Mouse (Mus musculus) mouse embryonic stem cell (cell line): ENCODE results near the gene Wdr83.
"Not testable (repeated sequence)": the region's sequence is repeated elsewhere in the genome, so short reads cannot be mapped to it uniquely, and the experiment has no call there.

Experiments used
- in situ Hi-C, 2 experiments: fragments of 300-500 bp; cut with MboI; formaldehyde crosslinking; loops; 1 replicate in 1 of 2; 3 replicates in 1 of 2; pipeline ENCODE4 v1.14.3; 2019 to 2020; ENCODE audit warnings: low sequenced_read_pairs in 2 of 2, low pct_unique_long_range_greater_than_20kb in 1 of 2, mixed read lengths in 1 of 2; ENCODE audit not compliant: unreplicated experiment in 1 of 2

Wdr83 gene

GRCm38 (mm10) chr8:85081216-85081555 lies at the start of gene Wdr83:
Wdr83 (minus strand) TSS chr8:85081306.
- in situ Hi-C loops: no loop called here

- in situ Hi-C loops: no loop called here
These were observed 42.6 kb upstream of the Wdr83 start for GRCm38 (mm10) chr8:85123691-85124090.

- in situ Hi-C loops: no loop called here
These were observed 41.9 kb upstream of the Wdr83 start, which contains the start of gene Zfp791 for GRCm38 (mm10) chr8:85122995-85123394. Zfp791 (minus strand) TSS chr8:85123095.

- in situ Hi-C loops: not testable (repeated sequence)
These were observed 39.1 kb upstream of the Wdr83 start for GRCm38 (mm10) chr8:85120251-85120650.

- in situ Hi-C loops: no loop called here
These were observed 38.2 kb upstream of the Wdr83 start for GRCm38 (mm10) chr8:85119052-85119981.

- in situ Hi-C loops: no loop called here
These were observed 35.9 kb upstream of the Wdr83 start for GRCm38 (mm10) chr8:85116984-85117383.

DNA sequence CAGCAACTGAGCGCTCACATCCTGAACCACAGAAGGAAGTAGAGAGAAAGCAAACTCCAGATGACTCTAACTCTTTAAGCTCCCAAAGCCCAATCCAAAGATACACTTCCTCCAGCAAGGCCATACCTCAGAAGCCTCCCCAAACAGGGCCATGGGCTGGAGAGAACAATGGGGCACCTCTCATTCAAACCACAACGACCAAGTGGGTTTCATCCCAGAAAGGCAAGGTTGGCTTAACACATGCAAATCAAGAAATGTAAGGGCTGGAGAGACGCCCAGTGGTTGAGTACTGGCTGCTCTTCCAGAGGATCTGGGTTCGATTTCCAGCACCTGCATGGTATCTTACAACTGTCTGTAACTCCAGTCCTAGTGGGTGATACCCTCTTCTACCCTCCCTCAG lies 34.4 kb upstream of the Wdr83 start:
- in situ Hi-C loops: no loop called here

DNA sequence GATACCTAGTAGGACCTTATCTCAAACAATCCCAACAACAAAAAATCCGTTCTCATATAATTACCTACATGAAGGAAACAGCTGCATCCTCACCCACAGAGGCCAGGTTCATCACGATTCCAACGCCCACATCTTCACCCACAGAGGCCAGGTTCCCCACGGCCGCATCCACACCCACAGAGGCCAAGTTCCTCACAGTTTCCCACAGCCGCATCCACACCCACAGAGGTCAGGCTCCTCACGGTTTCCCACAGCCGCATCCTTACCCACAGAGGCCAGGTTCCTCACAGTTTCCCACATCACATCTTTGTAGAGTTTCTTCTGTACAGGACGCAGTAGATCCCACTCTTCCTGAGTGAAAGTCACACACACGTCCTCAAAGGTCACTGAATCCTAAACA lies 32.1 kb upstream of the Wdr83 start:
- in situ Hi-C loops: no loop called here

DNA sequence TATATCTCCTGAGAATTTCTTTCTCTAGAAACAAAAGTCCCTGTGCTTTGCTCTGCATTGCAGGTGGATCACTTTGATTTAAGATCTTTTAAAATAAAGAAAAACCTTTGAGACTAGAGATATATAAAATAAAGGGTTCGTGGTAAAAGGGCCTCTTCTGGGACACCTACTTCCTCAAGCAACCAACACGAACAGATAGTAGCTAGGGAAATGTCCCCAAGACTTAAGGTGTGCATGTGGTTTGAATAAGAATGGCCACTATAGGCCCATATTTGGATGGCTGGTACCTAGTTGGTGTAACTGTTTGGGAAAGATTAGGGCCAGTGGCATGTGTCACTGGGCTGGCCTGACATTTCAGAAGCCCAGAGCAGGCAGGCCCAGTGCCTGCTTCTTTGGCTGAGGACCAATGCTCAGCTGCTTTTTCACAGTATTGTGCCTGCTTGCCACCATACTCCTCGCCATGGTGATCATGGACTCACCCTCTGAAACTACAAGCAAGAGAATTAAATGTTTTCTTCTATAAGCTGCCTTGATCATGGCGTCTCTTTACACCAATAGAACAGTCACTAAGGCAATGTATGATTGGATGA lies 19.1 kb upstream of the Wdr83 start:
- in situ Hi-C loops: no loop called here

DNA sequence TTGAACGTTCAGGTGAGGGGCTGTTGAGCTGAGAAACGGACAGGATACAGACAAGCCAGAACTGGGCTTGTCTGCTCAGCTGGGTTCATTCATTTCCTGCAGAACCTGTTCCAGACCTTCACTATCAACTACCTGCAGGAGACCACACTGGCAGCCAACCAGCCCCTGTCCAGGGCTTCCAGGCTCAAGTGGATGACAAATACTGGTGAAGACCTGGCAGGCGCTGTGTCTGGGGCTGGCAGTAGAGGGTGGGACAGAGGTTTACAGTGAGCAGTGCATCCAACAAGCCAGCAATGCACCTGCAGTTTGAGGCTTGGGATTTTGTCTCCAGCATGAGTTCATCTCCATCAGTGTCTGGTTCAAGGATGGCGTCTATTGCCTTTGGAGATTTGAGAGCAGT lies 15.7 kb upstream of the Wdr83 start:
- in situ Hi-C loops: no loop called here

- in situ Hi-C loops: no loop called here
These were observed 15.1 kb upstream of the Wdr83 start for GRCm38 (mm10) chr8:85096196-85096595.

- in situ Hi-C loops: no loop called here
These were observed 14.5 kb upstream of the Wdr83 start for GRCm38 (mm10) chr8:85095566-85095965.

DNA sequence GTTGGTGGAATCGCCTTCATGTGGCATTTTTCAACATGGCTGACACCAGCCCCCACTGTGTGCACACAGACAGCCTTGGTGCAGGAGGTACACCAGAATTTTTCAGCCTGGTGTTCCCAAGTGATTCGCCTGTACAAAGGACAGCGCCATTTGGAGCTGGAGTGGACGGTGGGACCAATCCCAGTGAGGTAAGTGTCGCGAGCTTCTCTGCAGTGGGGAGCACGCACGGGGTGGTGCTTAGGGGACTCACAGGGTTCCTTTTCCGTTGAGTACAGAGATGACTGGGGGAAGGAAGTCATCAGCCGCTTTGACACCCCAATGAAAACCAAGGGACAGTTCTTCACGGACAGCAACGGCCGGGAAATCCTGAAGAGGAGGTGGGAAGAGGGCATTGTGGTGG lies 13.9 kb upstream of the Wdr83 start:
- in situ Hi-C loops: no loop called here

DNA sequence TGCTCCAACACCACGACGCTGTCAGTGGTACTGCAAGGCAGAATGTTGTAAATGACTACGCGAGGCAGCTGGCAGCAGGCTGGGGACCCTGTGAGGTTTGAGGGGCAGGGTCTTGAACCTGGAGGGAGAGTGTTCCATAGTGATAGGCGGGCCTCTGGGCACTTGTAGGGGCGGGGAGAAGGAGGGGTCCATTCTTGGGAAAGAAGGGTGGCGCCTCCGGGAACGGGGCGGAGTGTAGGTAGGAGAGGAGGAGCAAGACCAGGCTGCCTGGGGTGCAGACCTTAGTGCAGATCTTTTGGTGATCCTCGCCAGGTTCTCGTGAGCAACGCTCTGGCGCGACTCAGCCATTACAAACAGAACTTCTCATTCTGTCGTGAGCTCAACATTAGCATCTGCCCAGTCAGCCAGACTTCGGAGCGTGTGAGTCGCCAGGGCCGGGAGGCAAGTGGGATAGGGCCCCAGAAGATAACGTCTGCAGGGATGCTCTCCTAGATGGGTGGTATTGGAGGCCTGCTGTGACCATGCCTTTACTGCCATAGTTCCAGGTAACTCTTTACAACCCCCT lies 10.5 kb upstream of the Wdr83 start:
- in situ Hi-C loops: no loop called here

DNA sequence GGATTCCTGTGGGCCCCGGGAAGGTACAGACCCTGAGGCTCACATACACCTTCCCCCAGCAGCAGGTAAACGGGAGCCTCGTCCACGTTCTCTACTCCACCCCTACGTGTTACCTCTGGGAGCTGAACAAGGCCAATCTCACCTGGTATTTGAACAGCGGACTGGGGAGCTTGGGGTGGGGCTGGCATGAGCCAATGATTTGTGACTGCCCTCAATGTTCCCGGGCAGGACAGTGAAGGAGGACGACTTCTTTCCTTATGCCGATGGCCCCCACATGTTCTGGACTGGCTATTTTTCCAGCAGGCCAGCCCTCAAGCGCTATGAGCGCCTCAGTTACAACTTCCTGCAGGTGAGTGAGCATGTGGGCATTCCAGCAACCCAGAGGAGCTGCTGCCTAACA lies 9.8 kb upstream of the Wdr83 start:
- in situ Hi-C loops: no loop called here

- in situ Hi-C loops: no loop called here
These were observed 7.7 kb upstream of the Wdr83 start for GRCm38 (mm10) chr8:85088771-85089170.

DNA sequence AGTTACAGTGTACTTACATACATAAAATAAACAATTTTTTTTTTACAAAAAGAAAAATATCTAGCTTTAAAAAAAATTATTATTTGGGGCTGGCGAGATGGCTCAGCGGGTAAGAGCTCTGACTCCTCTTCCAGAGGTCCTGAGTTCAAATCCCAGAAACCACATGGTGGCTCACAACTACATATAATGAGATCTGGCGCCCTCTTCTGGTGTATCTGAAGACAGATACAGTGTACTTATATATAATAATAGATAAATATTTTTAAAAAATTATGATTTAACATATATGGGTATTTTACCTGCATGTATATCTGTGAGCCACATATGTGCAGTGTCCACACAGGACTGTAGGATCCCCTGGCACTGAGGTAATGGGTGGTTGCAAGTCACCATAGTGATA lies 5.1 kb upstream of the Wdr83 start:
- in situ Hi-C loops: no loop called here

GRCm38 (mm10) chr8:85084633-85085032 lies 3.5 kb upstream of the Wdr83 start:
- in situ Hi-C loops: no loop called here

- in situ Hi-C loops: no loop called here
These were observed 2.2 kb upstream of the Wdr83 start, which contains the start of gene Man2b1 for GRCm38 (mm10) chr8:85083108-85083813. Man2b1 (plus strand) TSS chr8:85083270.
